Mouse (Mus musculus) cerebellum, adult 8-10 months (tissue): ENCODE measurements around the gene Castor2.

Source experiments
- DNase-seq: peaks from one replicate; pipeline ENCODE4 v3.0.0; 2022

Gene Castor2

DNA sequence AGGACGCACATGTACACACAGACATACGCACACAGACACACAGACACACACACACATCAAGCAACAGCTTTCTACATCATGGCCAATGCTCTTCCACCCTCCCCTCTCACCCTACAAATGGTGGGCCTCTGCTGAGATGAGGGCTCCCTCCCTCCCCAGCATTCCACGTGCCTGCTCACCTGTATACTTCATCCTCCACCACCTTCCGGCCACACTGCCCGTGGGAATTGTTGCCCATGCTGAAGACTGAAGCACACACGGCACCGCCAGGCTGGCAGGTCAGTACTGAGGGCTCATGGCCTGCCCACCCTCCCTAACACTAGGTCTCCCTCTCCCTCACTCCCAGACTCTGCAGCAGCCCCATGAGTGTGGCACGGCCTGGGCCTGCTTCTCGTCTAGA is 68.5 kb downstream of the Castor2 start:
- DNase-seq = no peak

DNA sequence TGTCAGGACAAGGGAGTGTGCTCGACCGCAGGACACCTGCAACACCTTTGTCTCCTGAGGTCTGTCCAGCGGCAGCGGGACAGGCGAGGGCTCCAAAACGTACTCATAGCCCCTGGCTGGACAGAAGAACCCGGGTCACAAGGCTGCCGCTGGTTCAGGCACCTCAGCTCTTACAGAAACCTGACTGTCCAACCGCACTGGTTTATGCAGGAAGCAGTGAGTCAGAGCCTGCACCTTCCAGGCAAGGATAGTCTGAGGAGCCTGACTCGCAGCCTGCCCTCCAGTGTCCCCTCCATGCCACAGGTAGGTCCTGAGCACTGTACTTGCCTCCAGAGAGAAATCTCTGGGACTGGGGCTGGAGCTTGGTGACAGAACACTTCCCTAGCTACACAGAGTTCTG is 69.7 kb downstream of the Castor2 start:
- no peak for DNase-seq

- no peak for DNase-seq
Measured at GRCm38 (mm10) chr5:134170167-134170566, 70.7 kb downstream of the Castor2 start.

- no peak for DNase-seq
Measured at GRCm38 (mm10) chr5:134173206-134173605, 73.7 kb downstream of the Castor2 start.

DNA sequence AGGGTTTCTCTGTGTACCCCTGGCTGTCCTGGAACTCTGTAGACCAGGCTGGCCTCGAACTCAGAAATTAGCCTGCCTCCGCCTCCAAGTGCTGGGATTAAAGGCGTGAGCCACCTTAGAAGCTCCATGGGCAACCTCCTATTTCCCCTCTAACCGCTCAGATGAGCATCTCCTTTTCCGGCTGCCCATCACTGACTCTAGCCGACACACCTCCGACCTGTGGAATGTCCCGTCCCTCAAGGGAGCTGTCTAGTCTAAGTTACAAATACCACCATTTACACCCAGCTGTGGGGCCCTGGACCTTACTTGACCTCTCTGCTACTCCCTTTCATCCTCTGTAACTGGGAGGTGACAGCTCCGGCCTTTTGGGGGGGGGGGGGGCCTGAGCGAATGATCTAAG is 76.2 kb downstream of the Castor2 start:
- DNase-seq = peak; percentile 19

- DNase-seq = peak; percentile 79
Measured at GRCm38 (mm10) chr5:134176169-134176881, 76.8 kb downstream of the Castor2 start, which contains the start of gene Rcc1l. TSS of gene Rcc1l (minus strand) at chr5:134176774.

DNA sequence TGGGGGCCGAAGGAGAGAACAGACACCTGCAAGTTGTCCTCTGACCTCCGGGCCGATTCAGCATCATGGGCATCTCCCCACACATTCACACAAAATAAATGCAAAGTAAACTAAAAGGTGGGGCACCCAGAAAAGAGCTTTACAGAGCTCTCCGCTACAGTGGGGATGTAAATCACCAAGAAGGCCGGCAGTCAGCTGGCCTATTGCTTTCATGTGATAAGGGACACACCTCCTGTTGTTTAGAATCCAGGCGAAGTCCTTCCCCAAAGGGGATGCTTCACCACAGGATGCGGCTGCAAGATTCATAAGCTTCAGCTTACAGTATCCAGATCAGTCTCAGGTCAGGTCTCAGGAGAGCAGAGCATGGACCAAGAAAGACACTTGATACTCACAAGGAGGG is 79.0 kb downstream of the Castor2 start:
- DNase-seq = no peak

DNA sequence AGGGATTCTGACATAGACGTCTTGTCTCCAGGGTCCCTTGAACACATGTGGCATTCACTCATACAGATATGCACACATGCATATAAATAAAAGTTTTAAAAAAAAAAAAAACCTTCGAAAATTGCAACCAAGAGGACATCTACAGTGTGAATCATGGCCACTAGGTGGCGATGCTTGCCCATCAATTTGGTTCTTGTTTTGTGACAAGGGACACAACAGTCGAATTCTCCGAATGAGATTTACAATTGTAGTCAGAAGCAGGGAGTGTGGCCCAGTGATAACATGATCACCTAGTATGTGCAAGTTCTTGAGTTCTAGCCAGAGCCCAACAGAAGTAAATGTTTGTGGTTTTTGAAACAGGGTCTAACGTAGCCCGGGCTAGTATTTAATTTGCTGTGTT is 80.4 kb downstream of the Castor2 start:
- DNase-seq = peak; percentile 78

GRCm38 (mm10) chr5:134182172-134182571 is 82.7 kb downstream of the Castor2 start:
- DNase-seq = no peak

DNA sequence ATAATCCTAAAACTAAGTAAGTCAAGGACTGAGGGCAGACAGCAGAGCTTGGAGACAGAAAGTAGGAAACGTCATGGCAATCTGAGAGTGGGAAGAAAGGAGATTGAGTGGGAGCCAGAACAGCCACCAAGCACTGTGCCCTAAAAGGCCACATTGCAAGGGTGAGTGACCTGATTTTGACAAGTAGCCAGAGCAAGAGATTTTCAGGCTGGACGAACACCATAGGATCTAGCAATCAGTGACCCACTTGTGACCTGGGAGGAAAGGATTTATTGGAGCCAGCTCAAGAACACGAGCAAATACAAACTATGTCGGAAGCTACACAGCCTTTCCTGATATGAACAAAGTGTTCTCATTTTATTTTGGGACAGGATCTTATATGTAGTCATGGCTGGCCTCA is 83.2 kb downstream of the Castor2 start:
- DNase-seq = no peak

- DNase-seq = peak; percentile 20
Measured at GRCm38 (mm10) chr5:134183162-134183561, 83.7 kb downstream of the Castor2 start.

- DNase-seq = peak; percentile 99
Measured at GRCm38 (mm10) chr5:134183880-134184808, 84.6 kb downstream of the Castor2 start, which contains the start of gene Gtf2ird2. TSS of gene Gtf2ird2 (plus strand) at chr5:134184019.

- no peak for DNase-seq
Measured at GRCm38 (mm10) chr5:134186059-134186458, 86.5 kb downstream of the Castor2 start.

DNA sequence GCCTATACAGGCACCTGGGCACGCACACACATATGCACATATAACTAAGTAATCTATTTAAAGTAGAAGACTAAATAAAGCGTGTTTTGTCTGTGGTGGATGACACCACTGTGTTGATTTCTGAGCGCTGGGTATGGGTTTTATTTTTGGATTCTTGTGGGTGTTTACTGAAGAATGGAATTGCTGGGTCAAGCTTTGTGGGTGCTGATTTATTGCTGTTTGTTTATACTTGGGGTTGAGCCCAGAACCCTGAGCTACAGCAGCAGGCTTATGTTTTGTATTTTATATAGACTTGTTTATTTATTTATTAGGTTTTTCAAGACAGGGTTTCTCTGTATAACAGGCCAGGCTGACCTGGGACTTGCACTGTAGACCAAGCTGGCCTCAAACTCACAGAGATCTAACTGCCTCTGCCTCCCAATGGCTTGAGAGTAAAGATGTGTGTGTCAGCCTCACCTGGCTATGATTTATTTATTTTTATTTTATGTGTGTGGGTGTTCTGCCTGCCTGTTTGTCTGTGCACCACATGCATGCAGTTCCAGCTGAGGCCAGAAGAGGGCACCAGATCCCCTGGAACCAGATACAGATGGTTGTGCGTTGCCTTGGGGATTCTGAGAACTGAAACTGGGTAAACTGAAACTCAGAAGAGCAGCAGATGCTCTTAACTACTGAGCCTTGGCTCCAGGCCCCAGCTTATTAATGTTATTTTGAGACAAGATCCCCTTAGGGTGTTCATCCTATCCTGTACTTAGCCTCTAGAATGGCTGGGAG is 87.6 kb downstream of the Castor2 start:
- peak; percentile 43 for DNase-seq

DNA sequence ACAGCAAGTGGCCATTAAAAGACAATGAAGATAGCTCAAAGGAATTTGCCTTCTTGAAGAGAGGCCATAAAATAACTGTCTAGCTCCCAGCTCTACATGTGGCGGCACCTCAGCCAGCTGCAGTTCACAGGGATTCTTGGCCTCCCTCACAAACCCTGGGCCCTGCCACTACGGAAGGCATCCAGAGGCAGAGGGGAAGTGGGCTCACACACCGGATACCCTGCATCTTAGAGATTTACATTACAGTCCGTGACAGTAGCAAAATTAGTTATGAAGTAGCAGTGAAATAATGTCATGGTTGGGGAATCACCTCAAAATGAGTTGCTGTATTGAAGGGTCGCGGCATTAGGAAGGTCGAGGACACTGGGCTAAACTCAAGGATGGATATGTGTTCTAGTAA is 89.1 kb downstream of the Castor2 start:
- DNase-seq = no peak

- DNase-seq = no peak
Measured at GRCm38 (mm10) chr5:134193664-134194063, 94.2 kb downstream of the Castor2 start.
